Mouse (Mus musculus): ENCODE results near the gene Ssbp4. TPM values are rescaled to one million over a fixed set of nuclear protein-coding genes. Genes with fewer than 3 reads are reported as not detected.

Ssbp4 gene
- polyA plus RNA-seq, 1 experiment: 138 TPM

GRCm38 (mm10) chr8:70650351-70650750 lies 41.7 kb upstream of the Ssbp4 start:
- no peak overlapping the region for H3K27ac ChIP-seq (ENCODE audit: insufficient read depth, low read depth, low read length)
- TF ChIP-seq POLR2A (IDR thresholded peaks at IDR 0.05; ENCODE audit: low read depth, low read length) (no peak), CTCF (IDR thresholded peaks at IDR 0.05; ENCODE audit: extremely low read depth, insufficient read length, insufficient replicate concordance, low read depth, low read length) (no peak)
- 89% methylated on average over 17 of the region's 17 CpGs for WGBS
- no peak overlapping the region for H3K4me3 ChIP-seq (ENCODE audit: low read depth, low read length)
- H3K36me3 ChIP-seq (ENCODE audit: control insufficient read depth, insufficient read depth, low read length): peaks cover 36% of the 10 kb centered on the region
- no peaks in the 10 kb centered on the region for H3K27me3 ChIP-seq (ENCODE audit: control insufficient read depth, insufficient read depth, low read length)
- H3K4me1 ChIP-seq (ENCODE audit: control insufficient read depth, insufficient read depth, insufficient read length, low read length): peaks cover 36% of the 10 kb centered on the region

GRCm38 (mm10) chr8:70649324-70649723 lies 40.7 kb upstream of the Ssbp4 start:
- Histone ChIP-seq H3K27me3 (ENCODE audit: control insufficient read depth, insufficient read depth, low read length) (no peaks in the 10 kb centered on the region), H3K36me3 (ENCODE audit: control insufficient read depth, insufficient read depth, low read length) (peaks cover 30% of the 10 kb centered on the region), H3K27ac (ENCODE audit: insufficient read depth, low read depth, low read length) (peak overlapping the region; percentile 71), H3K4me3 (ENCODE audit: low read depth, low read length) (no peak overlapping the region), H3K4me1 (ENCODE audit: control insufficient read depth, insufficient read depth, insufficient read length, low read length) (peaks cover 36% of the 10 kb centered on the region)
- WGBS: 11% methylated on average over 4 of the region's 4 CpGs
- no peak for TF ChIP-seq POLR2A (IDR thresholded peaks at IDR 0.05; ENCODE audit: low read depth, low read length)
- no peak for TF ChIP-seq CTCF (IDR thresholded peaks at IDR 0.05; ENCODE audit: extremely low read depth, insufficient read length, insufficient replicate concordance, low read depth, low read length)

GRCm38 (mm10) chr8:70648921-70649320 lies 40.2 kb upstream of the Ssbp4 start:
- H3K4me3 ChIP-seq (ENCODE audit: low read depth, low read length): no peak overlapping the region
- peaks cover 36% of the 10 kb centered on the region for H3K4me1 ChIP-seq (ENCODE audit: control insufficient read depth, insufficient read depth, insufficient read length, low read length)
- H3K36me3 ChIP-seq (ENCODE audit: control insufficient read depth, insufficient read depth, low read length): peaks cover 30% of the 10 kb centered on the region
- peak overlapping the region; percentile 43 for H3K27ac ChIP-seq (ENCODE audit: insufficient read depth, low read depth, low read length)
- no peaks in the 10 kb centered on the region for H3K27me3 ChIP-seq (ENCODE audit: control insufficient read depth, insufficient read depth, low read length)
- 44% methylated on average over 3 of the region's 3 CpGs for WGBS
- TF ChIP-seq POLR2A (IDR thresholded peaks at IDR 0.05; ENCODE audit: low read depth, low read length) (no peak), CTCF (IDR thresholded peaks at IDR 0.05; ENCODE audit: extremely low read depth, insufficient read length, insufficient replicate concordance, low read depth, low read length) (no peak)

- TF ChIP-seq CTCF (IDR thresholded peaks at IDR 0.05; ENCODE audit: extremely low read depth, insufficient read length, insufficient replicate concordance, low read depth, low read length) (no peak), POLR2A (IDR thresholded peaks at IDR 0.05; ENCODE audit: low read depth, low read length) (no peak)
- peaks cover 30% of the 10 kb centered on the region for H3K36me3 ChIP-seq (ENCODE audit: control insufficient read depth, insufficient read depth, low read length)
- no peak overlapping the region for H3K27ac ChIP-seq (ENCODE audit: insufficient read depth, low read depth, low read length)
- peaks cover 36% of the 10 kb centered on the region for H3K4me1 ChIP-seq (ENCODE audit: control insufficient read depth, insufficient read depth, insufficient read length, low read length)
- 8% methylated on average over 1 of the region's 1 CpGs for WGBS
- no peaks in the 10 kb centered on the region for H3K27me3 ChIP-seq (ENCODE audit: control insufficient read depth, insufficient read depth, low read length)
- no peak overlapping the region for H3K4me3 ChIP-seq (ENCODE audit: low read depth, low read length)
Observed at GRCm38 (mm10) chr8:70648164-70648442, 39.4 kb upstream of the Ssbp4 start.

- 62% methylated on average over 8 of the region's 8 CpGs for WGBS
- no peak overlapping the region for H3K4me3 ChIP-seq (ENCODE audit: low read depth, low read length)
- H3K27me3 ChIP-seq (ENCODE audit: control insufficient read depth, insufficient read depth, low read length): no peaks in the 10 kb centered on the region
- peaks cover 29% of the 10 kb centered on the region for H3K36me3 ChIP-seq (ENCODE audit: control insufficient read depth, insufficient read depth, low read length)
- peaks cover 36% of the 10 kb centered on the region for H3K4me1 ChIP-seq (ENCODE audit: control insufficient read depth, insufficient read depth, insufficient read length, low read length)
- no peak overlapping the region for H3K27ac ChIP-seq (ENCODE audit: insufficient read depth, low read depth, low read length)
- TF ChIP-seq CTCF (IDR thresholded peaks at IDR 0.05; ENCODE audit: extremely low read depth, insufficient read length, insufficient replicate concordance, low read depth, low read length) (no peak), POLR2A (IDR thresholded peaks at IDR 0.05; ENCODE audit: low read depth, low read length) (no peak)
Observed at GRCm38 (mm10) chr8:70647343-70648163, 38.9 kb upstream of the Ssbp4 start.

GRCm38 (mm10) chr8:70646775-70647174 lies 38.1 kb upstream of the Ssbp4 start:
- H3K36me3 ChIP-seq (ENCODE audit: control insufficient read depth, insufficient read depth, low read length): peaks cover 22% of the 10 kb centered on the region
- no peak for TF ChIP-seq CTCF (IDR thresholded peaks at IDR 0.05; ENCODE audit: extremely low read depth, insufficient read length, insufficient replicate concordance, low read depth, low read length)
- no peak for TF ChIP-seq POLR2A (IDR thresholded peaks at IDR 0.05; ENCODE audit: low read depth, low read length)
- H3K27me3 ChIP-seq (ENCODE audit: control insufficient read depth, insufficient read depth, low read length): no peaks in the 10 kb centered on the region
- H3K4me3 ChIP-seq (ENCODE audit: low read depth, low read length): no peak overlapping the region
- peaks cover 33% of the 10 kb centered on the region; the same call in 1 of the 2 replicates for H3K4me1 ChIP-seq (ENCODE audit: control insufficient read depth, insufficient read depth, insufficient read length, low read length)
- H3K27ac ChIP-seq (ENCODE audit: insufficient read depth, low read depth, low read length): no peak overlapping the region

GRCm38 (mm10) chr8:70646369-70646768 lies 37.7 kb upstream of the Ssbp4 start:
- Histone ChIP-seq H3K27me3 (ENCODE audit: control insufficient read depth, insufficient read depth, low read length) (no peaks in the 10 kb centered on the region), H3K36me3 (ENCODE audit: control insufficient read depth, insufficient read depth, low read length) (peaks cover 19% of the 10 kb centered on the region), H3K27ac (ENCODE audit: insufficient read depth, low read depth, low read length) (no peak overlapping the region), H3K4me3 (ENCODE audit: low read depth, low read length) (no peak overlapping the region), H3K4me1 (ENCODE audit: control insufficient read depth, insufficient read depth, insufficient read length, low read length) (peaks cover 33% of the 10 kb centered on the region; the same call in 1 of the 2 replicates)
- no peak for TF ChIP-seq CTCF (IDR thresholded peaks at IDR 0.05; ENCODE audit: extremely low read depth, insufficient read length, insufficient replicate concordance, low read depth, low read length)
- TF ChIP-seq POLR2A (IDR thresholded peaks at IDR 0.05; ENCODE audit: low read depth, low read length): no peak
- 52% methylated on average over 6 of the region's 6 CpGs for WGBS
